Mouse (Mus musculus) heart, embryonic 11.5 days (tissue): ENCODE measurements around the gene Trpc3. TPM values are rescaled to one million over a fixed set of nuclear protein-coding genes. Genes with fewer than 3 reads are reported as not detected.

Experiments used
- ATAC-seq: fragments of 200-750 bp; cut with Nextera tagmentation; replicated peaks from 2 replicates; pipeline ENCODE4 v1.8.0; 2017; ENCODE audit warnings: moderate library complexity; ENCODE audit not compliant: insufficient number of reproducible peaks, low FRiP score, low TSS enrichment
- H3K27ac ChIP-seq: fragments of 300-500 bp; sonication (generic); 2 replicates; pipeline ENCODE4 v1.5.1; 2014; ENCODE audit warnings: mild to moderate bottlenecking, low read depth, low read length
- H3K27me3 ChIP-seq: fragments of 300-500 bp; sonication (generic); 2 replicates; pipeline ENCODE4 v1.6.1; 2014; ENCODE audit warnings: mild to moderate bottlenecking, low read length, mixed read lengths; ENCODE audit not compliant: control insufficient read depth, insufficient read depth
- H3K36me3 ChIP-seq: fragments of 300-500 bp; sonication (generic); 2 replicates; pipeline ENCODE4 v1.6.1; 2014; ENCODE audit warnings: mild to moderate bottlenecking, low read length, moderate library complexity, mixed read lengths; ENCODE audit not compliant: control insufficient read depth, insufficient read depth
- H3K4me1 ChIP-seq: fragments of 300-500 bp; sonication (generic); 2 replicates; pipeline ENCODE4 v1.6.1; 2014; ENCODE audit warnings: low read length; ENCODE audit not compliant: control insufficient read depth, insufficient read depth
- H3K4me2 ChIP-seq: fragments of 300-500 bp; sonication (generic); 2 replicates; pipeline ENCODE4 v1.6.1; 2014; ENCODE audit warnings: mild to moderate bottlenecking, moderate library complexity
- H3K4me3 ChIP-seq: fragments of 300-500 bp; sonication (generic); 2 replicates; pipeline ENCODE4 v1.5.1; 2014; ENCODE audit warnings: low read depth, low read length
- H3K9ac ChIP-seq: fragments of 300-500 bp; sonication (generic); 2 replicates; pipeline ENCODE4 v1.6.1; 2014; ENCODE audit warnings: mild to moderate bottlenecking, low read depth, low read length, moderate library complexity
- H3K9me3 ChIP-seq: fragments of 300-500 bp; sonication (generic); replicated peaks from 2 replicates; pipeline ENCODE4 v1.6.1; 2016; ENCODE audit warnings: low read length; ENCODE audit not compliant: control insufficient read depth
- WGBS: fragments of 180-500 bp; shearing (Covaris S2); extraction: QIAGEN DNeasy Blood & Tissue Kit; methylation state at CpG from one replicate; pipeline ENCODE4 v1.1.7; 2014; ENCODE audit not compliant: insufficient replicate concordance; 5-methylcytosine and 5-hydroxymethylcytosine counted together
- polyA plus RNA-seq: library from polyadenylated mRNA; unstranded; fragments of >200 nt; fragmentation: Nextera tagmentation; extraction: Ambion mirVana; gene quantifications from 2 replicates; pipeline ENCODE4 v1.2.1, GENCODE M21; 2014

Trpc3 gene
- polyA plus RNA-seq, 1 experiment from 2014 or later, result 3.5 TPM

- Histone ChIP-seq H3K27me3 (no peaks in the 10 kb centered on the region), H3K4me1 (peaks cover 12% of the 10 kb centered on the region), H3K36me3 (peaks cover 26% of the 10 kb centered on the region), H3K9ac (peak overlapping the region; percentile 84), H3K27ac (peak overlapping the region; percentile 61), H3K4me2 (peak overlapping the region; percentile 89), H3K9me3 (no peaks in the 10 kb centered on the region), H3K4me3 (peak overlapping the region; percentile 79)
- WGBS, result under 1% methylated on average over 46 of the region's 46 CpGs
- peak; percentile 43 for ATAC-seq
Measured at GRCm38 (mm10) chr3:36571361-36571826, 118.6 kb downstream of the Trpc3 start.

Other genes with a start within 250 kb of the Trpc3 start
- gene Anxa5, start 214.3 kb downstream of the Trpc3 start, polyA plus RNA-seq, result 316 and 392 TPM in 2 replicates
- gene 1810062G17Rik, start 214.2 kb downstream of the Trpc3 start, polyA plus RNA-seq, result 1.5 TPM in 2 replicates
- 0.14 and 0.16 TPM in 2 replicates for gene Gm11549, start 168.4 kb downstream of the Trpc3 start, polyA plus RNA-seq
- gene Exosc9, start 137.6 kb downstream of the Trpc3 start, polyA plus RNA-seq, result 56.4 and 58.5 TPM in 2 replicates
- 205 and 212 TPM in 2 replicates for gene Ccna2, start 118.0 kb downstream of the Trpc3 start, polyA plus RNA-seq
- 9.4 and 10.2 TPM in 2 replicates for gene Bbs7, start 76.7 kb downstream of the Trpc3 start, polyA plus RNA-seq
- gene 4932438A13Rik, start 172.9 kb upstream of the Trpc3 start, polyA plus RNA-seq, result 34.7 and 41.6 TPM in 2 replicates